Comparison of ENCODE assay signal across 8 mouse cellular contexts in the genomic region with DNA sequence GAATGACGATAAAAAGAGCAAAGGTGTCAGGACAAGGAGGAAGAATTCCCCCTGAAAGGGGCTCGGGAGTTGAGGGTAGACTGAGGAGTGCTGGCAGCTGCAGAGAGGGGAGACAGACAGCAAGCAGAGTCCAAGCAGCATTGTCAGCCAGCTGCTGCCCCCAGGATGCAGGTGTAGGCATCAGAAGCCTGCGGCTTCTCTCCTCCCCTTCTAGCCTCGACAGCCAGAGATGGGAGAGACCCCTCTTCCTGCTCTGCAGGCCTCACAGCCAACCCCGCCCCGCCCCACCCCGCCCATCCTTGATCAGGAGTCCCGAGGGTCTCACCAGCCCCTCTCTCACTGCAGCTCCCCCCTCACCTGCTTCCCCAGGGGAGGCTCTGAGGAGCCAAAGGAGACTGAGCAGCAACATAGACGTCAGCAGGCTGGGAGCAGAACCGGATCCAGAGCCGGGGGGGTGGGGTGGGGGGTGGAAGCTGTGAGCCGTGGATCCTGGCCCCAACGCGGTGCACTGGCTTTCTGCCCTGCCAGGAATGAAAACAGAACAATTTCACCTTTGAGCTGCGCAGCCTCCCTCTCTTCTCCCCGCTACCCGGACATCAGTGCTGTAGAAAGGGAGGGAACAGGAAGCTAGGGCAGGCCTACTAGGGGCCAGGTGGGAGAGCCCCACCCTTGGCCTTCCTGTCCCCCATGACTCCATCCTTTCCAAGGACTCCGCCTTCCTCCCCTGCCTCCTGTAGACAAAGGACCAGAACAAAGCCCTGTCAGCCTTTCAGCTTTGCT. TPM values are rescaled to one million over a fixed set of nuclear protein-coding genes. Genes with fewer than 3 reads are reported as not detected.
DNase-seq lines count a peak whose midpoint lies in the region; ATAC-seq lines count a peak whose summit lies in the region.

No protein-coding gene starts in this region.

- no peak for DNase-seq in forebrain, embryonic 10.5 days (ENCODE audit: extremely low spot score, low spot score)
- no peak for DNase-seq in layer of hippocampus, adult 9-10 months (ENCODE audit: low spot score)
- no peak for DNase-seq in layer of hippocampus, postnatal 25 days (ENCODE audit: extremely low spot score in 1 of 2, low spot score in 1 of 2)
- DNase-seq in frontal cortex, postnatal 25 days (ENCODE audit: low spot score in 2 of 2), result no peak

- 37% methylated on average over 18 of the region's 18 CpGs for WGBS in forebrain, embryonic 10.5 days
- 34% methylated on average over 13 of the region's 18 CpGs for WGBS in forebrain, embryonic 15.5 days
- WGBS in embryonic facial prominence, embryonic 13.5 days, result 32% methylated on average over 17 of the region's 18 CpGs
- WGBS in hindbrain, embryonic 16.5 days, result 41% methylated on average over 14 of the region's 18 CpGs
- WGBS in neural tube, embryonic 15.5 days, result 36% methylated on average over 17 of the region's 18 CpGs

- no peaks in the 10 kb centered on the region for H3K36me3 ChIP-seq in forebrain, embryonic 10.5 days (replicated peaks)
- H3K36me3 ChIP-seq in forebrain, embryonic 15.5 days, result no peaks in the 10 kb centered on the region
- H3K36me3 ChIP-seq in embryonic facial prominence, embryonic 13.5 days, result no peaks in the 10 kb centered on the region
- no peaks in the 10 kb centered on the region for H3K36me3 ChIP-seq in hindbrain, embryonic 16.5 days (ENCODE audit: control insufficient read depth, insufficient read depth, low read length)
- H3K36me3 ChIP-seq in neural tube, embryonic 15.5 days, result no peaks in the 10 kb centered on the region

- H3K27ac ChIP-seq in forebrain, embryonic 10.5 days, result peak overlapping the region; percentile 70
- no peak overlapping the region for H3K27ac ChIP-seq in forebrain, embryonic 15.5 days (replicated peaks)
- H3K27ac ChIP-seq in embryonic facial prominence, embryonic 13.5 days, result no peak overlapping the region
- H3K27ac ChIP-seq in hindbrain, embryonic 16.5 days (ENCODE audit: low read depth, low read length), result no peak overlapping the region
- H3K27ac ChIP-seq in neural tube, embryonic 15.5 days (replicated peaks), result no peak overlapping the region

- ATAC-seq in forebrain, embryonic 15.5 days (replicated peaks), result no peak
- no peak for ATAC-seq in embryonic facial prominence, embryonic 13.5 days (ENCODE audit: insufficient number of reproducible peaks, insufficient read depth, low FRiP score, low TSS enrichment, low read depth)
- no peak for ATAC-seq in hindbrain, embryonic 16.5 days
- ATAC-seq in neural tube, embryonic 15.5 days (ENCODE audit: low FRiP score), result no peak

- H3K27me3 ChIP-seq in forebrain, embryonic 10.5 days (ENCODE audit: poor library complexity, severe bottlenecking), result no peaks in the 10 kb centered on the region
- no peaks in the 10 kb centered on the region for H3K27me3 ChIP-seq in forebrain, embryonic 15.5 days
- H3K27me3 ChIP-seq in embryonic facial prominence, embryonic 13.5 days, result no peaks in the 10 kb centered on the region; the same call in 1 of the 2 replicates
- H3K27me3 ChIP-seq in hindbrain, embryonic 16.5 days (replicated peaks; ENCODE audit: control insufficient read depth, insufficient read depth, low read length), result no peaks in the 10 kb centered on the region
- H3K27me3 ChIP-seq in neural tube, embryonic 15.5 days (replicated peaks), result no peaks in the 10 kb centered on the region

- H3K4me1 ChIP-seq in forebrain, embryonic 10.5 days, result peaks cover 11% of the 10 kb centered on the region
- no peaks in the 10 kb centered on the region for H3K4me1 ChIP-seq in forebrain, embryonic 15.5 days
- H3K4me1 ChIP-seq in embryonic facial prominence, embryonic 13.5 days, result peaks cover 4% of the 10 kb centered on the region; the same call in 1 of the 2 replicates
- H3K4me1 ChIP-seq in hindbrain, embryonic 16.5 days (ENCODE audit: control insufficient read depth, insufficient read depth, low read depth, low read length), result no peaks in the 10 kb centered on the region
- no peaks in the 10 kb centered on the region for H3K4me1 ChIP-seq in neural tube, embryonic 15.5 days

- no peak overlapping the region for H3K4me2 ChIP-seq in forebrain, embryonic 15.5 days (replicated peaks)
- H3K4me2 ChIP-seq in embryonic facial prominence, embryonic 13.5 days, result peak overlapping the region; percentile 30; the same call in 1 of the 2 replicates
- no peak overlapping the region for H3K4me2 ChIP-seq in hindbrain, embryonic 16.5 days (ENCODE audit: low read length)
- H3K4me2 ChIP-seq in neural tube, embryonic 15.5 days, result peak overlapping the region; percentile 19; the same call in 1 of the 2 replicates

- peaks cover 6% of the 10 kb centered on the region; the same call in 1 of the 2 replicates for H3K9me3 ChIP-seq in forebrain, embryonic 10.5 days
- H3K9me3 ChIP-seq in forebrain, embryonic 15.5 days, result no peaks in the 10 kb centered on the region
- H3K9me3 ChIP-seq in embryonic facial prominence, embryonic 13.5 days, result peaks cover 6% of the 10 kb centered on the region
- H3K9me3 ChIP-seq in hindbrain, embryonic 16.5 days (ENCODE audit: control insufficient read depth, low read length), result no peaks in the 10 kb centered on the region; the same call in 1 of the 2 replicates
- no peaks in the 10 kb centered on the region for H3K9me3 ChIP-seq in neural tube, embryonic 15.5 days (replicated peaks)

- no peak overlapping the region; the same call in 1 of the 2 replicates for H3K4me3 ChIP-seq in forebrain, embryonic 10.5 days
- no peak overlapping the region for H3K4me3 ChIP-seq in forebrain, embryonic 15.5 days
- no peak overlapping the region for H3K4me3 ChIP-seq in embryonic facial prominence, embryonic 13.5 days
- H3K4me3 ChIP-seq in hindbrain, embryonic 16.5 days (ENCODE audit: low read length), result no peak overlapping the region
- H3K4me3 ChIP-seq in neural tube, embryonic 15.5 days (replicated peaks), result no peak overlapping the region

- no peak overlapping the region for H3K9ac ChIP-seq in forebrain, embryonic 15.5 days (replicated peaks)
- peak overlapping the region; percentile 36; the same call in 1 of the 2 replicates for H3K9ac ChIP-seq in embryonic facial prominence, embryonic 13.5 days
- 0 out of 2 replicates have a peak overlapping the region, but pooled peaks have one; percentile 1 for H3K9ac ChIP-seq in hindbrain, embryonic 16.5 days (ENCODE audit: low read depth, low read length)
- H3K9ac ChIP-seq in neural tube, embryonic 15.5 days (replicated peaks), result no peak overlapping the region

RNA-seq across cellular contexts. Expression of gene Ache, which starts 19.0 kb away (rescaled TPM):
- polyA plus RNA-seq in forebrain, embryonic 10.5 days (2016; fragmentation: Nextera tagmentation; extraction: Ambion mirVana), result 1.9 and 2.3 TPM in 2 replicates
- polyA plus RNA-seq in forebrain, embryonic 15.5 days (2015; fragmentation: Nextera tagmentation; extraction: Ambion mirVana), result 7.7 and 11.2 TPM in 2 replicates
- polyA plus RNA-seq in embryonic facial prominence, embryonic 13.5 days (2015; fragmentation: Nextera tagmentation; extraction: Ambion mirVana), result 2.7 and 3.3 TPM in 2 replicates
- polyA plus RNA-seq in hindbrain, embryonic 16.5 days (2015; fragmentation: Nextera tagmentation; extraction: Ambion mirVana), result 86.8 and 102 TPM in 2 replicates
- polyA plus RNA-seq in neural tube, embryonic 15.5 days (2015; fragmentation: Nextera tagmentation; extraction: Ambion mirVana), result 98.6 and 103 TPM in 2 replicates
- total RNA-seq in layer of hippocampus, postnatal 25 days (2021), result 10 to 100 TPM; 63.8 to 67.6 TPM

RNA-seq across cellular contexts. Expression of gene Ufsp1, which starts 26.1 kb away (rescaled TPM):
- 10.3 and 10.4 TPM in 2 replicates for polyA plus RNA-seq in forebrain, embryonic 10.5 days (2016; fragmentation: Nextera tagmentation; extraction: Ambion mirVana)
- polyA plus RNA-seq in forebrain, embryonic 15.5 days (2015; fragmentation: Nextera tagmentation; extraction: Ambion mirVana), result 8.4 and 9.4 TPM in 2 replicates
- polyA plus RNA-seq in embryonic facial prominence, embryonic 13.5 days (2015; fragmentation: Nextera tagmentation; extraction: Ambion mirVana), result 5.4 and 5.6 TPM in 2 replicates
- 25.5 and 29.6 TPM in 2 replicates for polyA plus RNA-seq in hindbrain, embryonic 16.5 days (2015; fragmentation: Nextera tagmentation; extraction: Ambion mirVana)
- polyA plus RNA-seq in neural tube, embryonic 15.5 days (2015; fragmentation: Nextera tagmentation; extraction: Ambion mirVana), result 29.0 and 29.5 TPM in 2 replicates
- 10 to 100 TPM; 14.3 to 16.0 TPM for total RNA-seq in layer of hippocampus, postnatal 25 days (2021)

RNA-seq across cellular contexts. Expression of gene Srrt, which starts 39.2 kb away (rescaled TPM):
- polyA plus RNA-seq in forebrain, embryonic 10.5 days (2016; fragmentation: Nextera tagmentation; extraction: Ambion mirVana), result 205 and 209 TPM in 2 replicates
- polyA plus RNA-seq in forebrain, embryonic 15.5 days (2015; fragmentation: Nextera tagmentation; extraction: Ambion mirVana), result 118 and 129 TPM in 2 replicates
- 143 and 148 TPM in 2 replicates for polyA plus RNA-seq in embryonic facial prominence, embryonic 13.5 days (2015; fragmentation: Nextera tagmentation; extraction: Ambion mirVana)
- polyA plus RNA-seq in hindbrain, embryonic 16.5 days (2015; fragmentation: Nextera tagmentation; extraction: Ambion mirVana), result 88.1 and 100 TPM in 2 replicates
- 90.7 and 94.3 TPM in 2 replicates for polyA plus RNA-seq in neural tube, embryonic 15.5 days (2015; fragmentation: Nextera tagmentation; extraction: Ambion mirVana)
- total RNA-seq in layer of hippocampus, postnatal 25 days (2021), result 100 to 1,000 TPM; 164 to 213 TPM

RNA-seq across cellular contexts. Expression of gene Trip6, which starts 45.9 kb away (rescaled TPM):
- 70.3 and 73.0 TPM in 2 replicates for polyA plus RNA-seq in forebrain, embryonic 10.5 days (2016; fragmentation: Nextera tagmentation; extraction: Ambion mirVana)
- polyA plus RNA-seq in forebrain, embryonic 15.5 days (2015; fragmentation: Nextera tagmentation; extraction: Ambion mirVana), result 19.1 and 21.1 TPM in 2 replicates
- 106 TPM in 2 replicates for polyA plus RNA-seq in embryonic facial prominence, embryonic 13.5 days (2015; fragmentation: Nextera tagmentation; extraction: Ambion mirVana)
- 13.2 and 17.3 TPM in 2 replicates for polyA plus RNA-seq in hindbrain, embryonic 16.5 days (2015; fragmentation: Nextera tagmentation; extraction: Ambion mirVana)
- polyA plus RNA-seq in neural tube, embryonic 15.5 days (2015; fragmentation: Nextera tagmentation; extraction: Ambion mirVana), result 14.0 and 26.0 TPM in 2 replicates
- total RNA-seq in layer of hippocampus, postnatal 25 days (2021), result 1 to 10 TPM; 4.6 to 6.4 TPM

RNA-seq across cellular contexts. Expression of gene Muc3a, which starts 56.1 kb away (rescaled TPM):
- not detected in 2 replicates for polyA plus RNA-seq in forebrain, embryonic 10.5 days (2016; fragmentation: Nextera tagmentation; extraction: Ambion mirVana)
- polyA plus RNA-seq in forebrain, embryonic 15.5 days (2015; fragmentation: Nextera tagmentation; extraction: Ambion mirVana), result 0.09 TPM in 1 of 2 replicates, not detected in the other
- polyA plus RNA-seq in embryonic facial prominence, embryonic 13.5 days (2015; fragmentation: Nextera tagmentation; extraction: Ambion mirVana), result not detected in 2 replicates
- polyA plus RNA-seq in hindbrain, embryonic 16.5 days (2015; fragmentation: Nextera tagmentation; extraction: Ambion mirVana), result 0.51 and 0.55 TPM in 2 replicates
- polyA plus RNA-seq in neural tube, embryonic 15.5 days (2015; fragmentation: Nextera tagmentation; extraction: Ambion mirVana), result 0.65 and 1.6 TPM in 2 replicates
- 1 to 10 TPM; 1.6 to 5.4 TPM for total RNA-seq in layer of hippocampus, postnatal 25 days (2021)

Comparison
In these comparisons a context has a peak if more than half of its experiments do, and no peak if none do; other contexts are left out.
1. H3K4me2 ChIP-seq: peak in embryonic facial prominence, embryonic 13.5 days (single experiment) and neural tube, embryonic 15.5 days (single experiment); none in forebrain, embryonic 15.5 days (single experiment) and hindbrain, embryonic 16.5 days (single experiment).
2. H3K9ac ChIP-seq: peak in embryonic facial prominence, embryonic 13.5 days (single experiment) and hindbrain, embryonic 16.5 days (single experiment); none in forebrain, embryonic 15.5 days (single experiment) and neural tube, embryonic 15.5 days (single experiment).